Mouse (Mus musculus) embryonic fibroblast, embryonic 13.5 days (primary cell): ENCODE measurements around the gene Olfml2a.

Experiments
- CTCF ChIP-seq: IDR thresholded peaks from 2 replicates; pipeline ENCODE4 v1.5.1; 2011; ENCODE audit warnings: mild to moderate bottlenecking, control low read depth, low read length, moderate library complexity, borderline replicate concordance; ENCODE audit not compliant: insufficient read depth
- POLR2A ChIP-seq: IDR thresholded peaks from 2 replicates; pipeline ENCODE4 v1.6.1; 2011; ENCODE audit warnings: low read depth, mild to moderate bottlenecking, control low read depth, low read length, moderate library complexity

DNA sequence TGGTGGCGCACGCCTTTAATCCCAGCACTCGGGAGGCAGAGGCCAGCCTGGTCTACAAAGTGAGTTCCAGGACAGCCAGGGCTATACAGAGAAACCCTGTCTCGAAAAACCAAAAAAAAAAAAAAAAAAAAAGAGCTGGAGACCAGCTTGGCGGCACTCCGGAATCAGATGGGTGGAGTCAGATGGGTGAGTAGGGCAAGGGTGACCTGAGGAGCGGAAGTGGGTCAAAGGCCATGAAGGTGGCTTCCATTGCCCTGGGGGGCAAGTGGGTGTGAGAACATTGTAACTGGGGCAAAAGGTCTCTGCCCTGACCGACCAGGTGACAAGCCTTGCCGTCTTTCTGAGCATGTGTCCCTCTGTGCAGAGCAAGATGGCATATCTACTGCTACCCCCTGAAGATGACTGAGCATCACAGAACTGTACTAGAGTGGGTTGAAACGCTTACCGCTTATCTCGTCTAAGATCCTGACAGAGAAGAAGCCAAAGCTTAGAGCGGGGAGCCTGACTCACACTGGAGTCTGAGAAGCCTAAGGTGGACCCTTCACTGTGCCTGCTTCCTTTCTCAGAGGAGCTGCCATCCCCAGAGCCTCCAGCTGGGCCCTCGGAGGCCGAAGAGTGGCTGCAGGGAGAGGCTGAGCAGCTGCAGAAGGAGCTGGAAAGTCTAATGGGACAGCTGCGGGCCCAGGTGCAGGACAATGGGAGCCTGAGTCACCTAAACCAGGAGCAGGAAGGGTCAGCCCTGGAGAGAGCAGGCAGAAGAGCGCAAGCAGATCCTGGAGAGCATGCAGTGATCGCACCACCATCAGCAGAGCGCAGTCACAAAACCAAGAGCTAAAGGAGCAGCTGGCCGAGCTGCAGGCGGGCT lies 44.4 kb downstream of the Olfml2a start:
- TF ChIP-seq CTCF = no peak
- TF ChIP-seq POLR2A = no peak
